Mouse (Mus musculus): ENCODE measurements around the gene Klhl40.
A peak's percentile ranks its signal among the peaks of the same experiment; 100 is the strongest.

Klhl40 gene

GRCm38 (mm10) chr9:121784801-121785200 lies 7.4 kb downstream of the Klhl40 start:
- peak in 1 of 2 experiments; percentile 57 for DNase-seq

GRCm38 (mm10) chr9:121785261-121785660 lies 7.9 kb downstream of the Klhl40 start:
- DNase-seq, result no peak

GRCm38 (mm10) chr9:121786359-121786758 lies 9.0 kb downstream of the Klhl40 start:
- DNase-seq, result no peak

GRCm38 (mm10) chr9:121791206-121791605 lies 13.8 kb downstream of the Klhl40 start:
- DNase-seq, result peak; percentile 70 to 71

GRCm38 (mm10) chr9:121791757-121792521 lies 14.5 kb downstream of the Klhl40 start, which contains the start of gene Hhatl:
Gene Hhatl, minus strand, starts transcription at chr9:121792507.
- peak; percentile 42 to 45 for DNase-seq

GRCm38 (mm10) chr9:121794972-121795539 lies 17.6 kb downstream of the Klhl40 start:
- peak; percentile 74 to 82 for DNase-seq

- no peak for DNase-seq
Measured at GRCm38 (mm10) chr9:121797722-121798121, 20.3 kb downstream of the Klhl40 start.

GRCm38 (mm10) chr9:121798887-121799520 lies 21.6 kb downstream of the Klhl40 start:
- no peak for DNase-seq

GRCm38 (mm10) chr9:121802747-121803146 lies 25.3 kb downstream of the Klhl40 start:
- DNase-seq, result no peak

GRCm38 (mm10) chr9:121807546-121807945 lies 30.1 kb downstream of the Klhl40 start:
- no peak for DNase-seq

GRCm38 (mm10) chr9:121807947-121808346 lies 30.5 kb downstream of the Klhl40 start:
- DNase-seq, result peak; percentile 63 to 72

GRCm38 (mm10) chr9:121808511-121808910 lies 31.1 kb downstream of the Klhl40 start:
- DNase-seq, result no peak

- peak; percentile 72 to 80 for DNase-seq
Measured at GRCm38 (mm10) chr9:121810081-121810821, 32.8 kb downstream of the Klhl40 start.

GRCm38 (mm10) chr9:121815183-121815582 lies 37.8 kb downstream of the Klhl40 start:
- DNase-seq, result no peak

- peak; percentile 36 to 44 for DNase-seq
Measured at GRCm38 (mm10) chr9:121819073-121819770, 41.8 kb downstream of the Klhl40 start.

- DNase-seq, result peak; percentile 81 to 84
Measured at GRCm38 (mm10) chr9:121819771-121820471, 42.5 kb downstream of the Klhl40 start.

GRCm38 (mm10) chr9:121820765-121821164 lies 43.4 kb downstream of the Klhl40 start:
- DNase-seq, result no peak

- DNase-seq, result peak; percentile 79 to 88
Measured at GRCm38 (mm10) chr9:121822585-121822991, 45.2 kb downstream of the Klhl40 start.

- DNase-seq, result peak; percentile 51 to 61
Measured at GRCm38 (mm10) chr9:121823051-121823450, 45.6 kb downstream of the Klhl40 start.

- DNase-seq, result peak; percentile 75 to 78
Measured at GRCm38 (mm10) chr9:121823991-121824390, 46.6 kb downstream of the Klhl40 start.

GRCm38 (mm10) chr9:121826356-121826755 lies 48.9 kb downstream of the Klhl40 start:
- no peak for DNase-seq

- no peak for DNase-seq
Measured at GRCm38 (mm10) chr9:121828314-121828713, 50.9 kb downstream of the Klhl40 start.

All from cerebellum, postnatal 10 days (tissue).